ENCODE assay signal across 18 mouse cellular contexts in genomic region chr2:11174101-11174500, GRCm38 (mm10). TPM values are rescaled to one million over a fixed set of nuclear protein-coding genes. Genes with fewer than 3 reads are reported as not detected.
DNase-seq lines count a peak whose midpoint lies in the region; ATAC-seq and TF ChIP-seq lines count a peak whose summit lies in the region.
"Had no signal": no experiment of that assay in that cellular context is flagged by ENCODE, and none has a peak within 500 bp of the region (broad histone marks: within the 10 kb centered on the region; RNA-seq: fewer than 3 reads in every experiment).

No protein-coding gene starts in this region.

- H3K9ac ChIP-seq in hindbrain, embryonic 13.5 days: peak overlapping the region; percentile 3; the same call in 1 of the 2 replicates
- H3K9ac ChIP-seq in hindbrain, embryonic 11.5 days (ENCODE audit: low read depth, low read length): no peak overlapping the region
- H3K9ac ChIP-seq in midbrain, embryonic 13.5 days (replicated peaks): no peak overlapping the region
- H3K9ac ChIP-seq: embryonic facial prominence, embryonic 12.5 days; forebrain, embryonic 15.5 days had no signal

- H3K9me3 ChIP-seq in hindbrain, embryonic 13.5 days: no peaks in the 10 kb centered on the region
- H3K9me3 ChIP-seq in hindbrain, embryonic 11.5 days (ENCODE audit: control insufficient read depth, low read length): no peaks in the 10 kb centered on the region
- H3K9me3 ChIP-seq in midbrain, embryonic 13.5 days: no peaks in the 10 kb centered on the region
- H3K9me3 ChIP-seq in midbrain, embryonic 10.5 days (replicated peaks): no peaks in the 10 kb centered on the region
- H3K9me3 ChIP-seq: embryonic facial prominence, embryonic 12.5 days; forebrain, embryonic 15.5 days had no signal

- DNase-seq in hindbrain, embryonic 11.5 days (ENCODE audit: low spot score): no peak
- DNase-seq in midbrain, embryonic 10.5 days (ENCODE audit: low spot score): no peak
- peak; percentile 48 for DNase-seq in gastrocnemius, postnatal 10 days
- DNase-seq in natural killer cell, adult 2 months (ENCODE audit: low spot score in 2 of 2): no peak
- no peak for DNase-seq in layer of hippocampus, postnatal 14 days (ENCODE audit: low spot score in 2 of 2)
- DNase-seq: adrenal gland, postnatal 10 days; cerebellum, adult 11-12 months; kidney, adult 8-10 months; kidney, postnatal 25 days; lung, adult 2 months; lung, postnatal 4 days; right cerebral cortex, adult 18-20 months had no signal

- no peaks in the 10 kb centered on the region for H3K36me3 ChIP-seq in hindbrain, embryonic 13.5 days
- H3K36me3 ChIP-seq in hindbrain, embryonic 11.5 days (ENCODE audit: control insufficient read depth, insufficient read depth, low read length): no peaks in the 10 kb centered on the region
- no peaks in the 10 kb centered on the region for H3K36me3 ChIP-seq in midbrain, embryonic 13.5 days
- H3K36me3 ChIP-seq in midbrain, embryonic 10.5 days: no peaks in the 10 kb centered on the region
- H3K36me3 ChIP-seq: embryonic facial prominence, embryonic 12.5 days; forebrain, embryonic 15.5 days had no signal

- no peak overlapping the region for H3K27ac ChIP-seq in hindbrain, embryonic 13.5 days
- H3K27ac ChIP-seq in hindbrain, embryonic 11.5 days (ENCODE audit: low read depth, low read length): no peak overlapping the region
- no peak overlapping the region for H3K27ac ChIP-seq in midbrain, embryonic 13.5 days
- no peak overlapping the region for H3K27ac ChIP-seq in midbrain, embryonic 10.5 days (replicated peaks)
- H3K27ac ChIP-seq in bone marrow, adult 2 months (ENCODE audit: control insufficient read depth, insufficient read depth, low read depth, low read length, poor library complexity): peak overlapping the region; percentile 53
- H3K27ac ChIP-seq: embryonic facial prominence, embryonic 12.5 days; forebrain, embryonic 15.5 days; stomach, postnatal 0 days had no signal

- WGBS in hindbrain, embryonic 13.5 days: 81% methylated on average over 4 of the region's 4 CpGs
- WGBS in hindbrain, embryonic 11.5 days: 73% methylated on average over 4 of the region's 4 CpGs
- 78% methylated on average over 4 of the region's 4 CpGs for WGBS in midbrain, embryonic 13.5 days
- WGBS in midbrain, embryonic 10.5 days: 80% methylated on average over 4 of the region's 4 CpGs
- WGBS in bone marrow, adult 2 months: 71% methylated on average over 4 of the region's 4 CpGs

- 0 out of 2 replicates have a peak, but pooled peaks cover 10% of the 10 kb centered on the region for H3K27me3 ChIP-seq in hindbrain, embryonic 13.5 days
- peaks cover 3% of the 10 kb centered on the region; the same call in 1 of the 2 replicates for H3K27me3 ChIP-seq in hindbrain, embryonic 11.5 days (ENCODE audit: control insufficient read depth, insufficient read depth, low read length)
- H3K27me3 ChIP-seq in midbrain, embryonic 13.5 days: peaks cover 35% of the 10 kb centered on the region
- H3K27me3 ChIP-seq in midbrain, embryonic 10.5 days (ENCODE audit: low read depth, poor library complexity, severe bottlenecking): peaks cover 81% of the 10 kb centered on the region

- H3K4me2 ChIP-seq in hindbrain, embryonic 13.5 days: 0 out of 2 replicates have a peak overlapping the region, but pooled peaks have one; percentile 1
- H3K4me2 ChIP-seq in hindbrain, embryonic 11.5 days (replicated peaks; ENCODE audit: low read depth, low read length): no peak overlapping the region
- H3K4me2 ChIP-seq in midbrain, embryonic 13.5 days (replicated peaks): no peak overlapping the region

- no peak overlapping the region for H3K4me3 ChIP-seq in hindbrain, embryonic 13.5 days
- no peak overlapping the region for H3K4me3 ChIP-seq in hindbrain, embryonic 11.5 days (ENCODE audit: low read depth, low read length)
- H3K4me3 ChIP-seq in midbrain, embryonic 13.5 days (replicated peaks): no peak overlapping the region
- H3K4me3 ChIP-seq in midbrain, embryonic 10.5 days: no peak overlapping the region
- no peak overlapping the region for H3K4me3 ChIP-seq in bone marrow, adult 2 months (replicated peaks; ENCODE audit: control insufficient read depth, low read depth, low read length)
- H3K4me3 ChIP-seq: embryonic facial prominence, embryonic 12.5 days; forebrain, embryonic 15.5 days had no signal

- ATAC-seq in hindbrain, embryonic 13.5 days (ENCODE audit: low FRiP score): no peak
- no peak for ATAC-seq in hindbrain, embryonic 11.5 days (ENCODE audit: low FRiP score)
- ATAC-seq in midbrain, embryonic 13.5 days: peak; percentile 35; the same call in 1 of the 2 replicates
- ATAC-seq: forebrain, embryonic 15.5 days had no signal

- no peak for TF ChIP-seq POLR2A in bone marrow, adult 2 months (IDR thresholded peaks at IDR 0.05; ENCODE audit: borderline replicate concordance, control insufficient read depth, low read depth, low read length)

- no peak for TF ChIP-seq CTCF in bone marrow, adult 2 months (IDR thresholded peaks at IDR 0.05; ENCODE audit: control insufficient read depth, insufficient read depth, low read length)

- H3K4me1 ChIP-seq in hindbrain, embryonic 13.5 days (replicated peaks): peaks cover 22% of the 10 kb centered on the region
- no peaks in the 10 kb centered on the region for H3K4me1 ChIP-seq in hindbrain, embryonic 11.5 days (replicated peaks; ENCODE audit: control insufficient read depth, insufficient read depth, low read length)
- H3K4me1 ChIP-seq in midbrain, embryonic 13.5 days (replicated peaks): peaks cover 18% of the 10 kb centered on the region
- peaks cover 25% of the 10 kb centered on the region for H3K4me1 ChIP-seq in midbrain, embryonic 10.5 days
- H3K4me1 ChIP-seq in bone marrow, adult 2 months (ENCODE audit: control insufficient read depth, insufficient read depth, low read length): no peaks in the 10 kb centered on the region; the same call in 1 of the 2 replicates
- H3K4me1 ChIP-seq: embryonic facial prominence, embryonic 12.5 days had no signal

RNA-seq across cellular contexts. Expression of gene Prkcq, which starts 2.2 kb away (rescaled TPM):
- polyA plus RNA-seq in hindbrain, embryonic 13.5 days (2015; fragmentation: Nextera tagmentation; extraction: Ambion mirVana): 6.6 and 7.2 TPM in 2 replicates
- polyA plus RNA-seq in hindbrain, embryonic 11.5 days (2014; fragmentation: Nextera tagmentation; extraction: Ambion mirVana): 3.1 and 3.7 TPM in 2 replicates
- polyA plus RNA-seq in midbrain, embryonic 13.5 days (2015; fragmentation: Nextera tagmentation; extraction: Ambion mirVana): 2.7 and 2.9 TPM in 2 replicates
- polyA plus RNA-seq in midbrain, embryonic 10.5 days (2016; fragmentation: Nextera tagmentation; extraction: Ambion mirVana): 1.8 and 2.0 TPM in 2 replicates
- 12.8 and 25.8 TPM in 2 replicates for polyA plus RNA-seq in bone marrow, adult 2 months (2011; ENCODE audit: insufficient read depth, insufficient read length, low replicate concordance, missing spikeins)
- 10 to 100 TPM; 48.8 to 53.9 TPM for total RNA-seq in gastrocnemius, postnatal 10 days (2021)
- total RNA-seq in layer of hippocampus, postnatal 14 days (2021): 10 to 100 TPM; 14.3 to 15.2 TPM
